Mouse (Mus musculus): ENCODE results near the gene Iqsec1.

Gene Iqsec1

GRCm38 (mm10) chr6:90988648-90989317, at the start of gene Iqsec1:
Iqsec1 (minus strand) TSS chr6:90988685.
- TF ChIP-seq CTCF (conservative IDR thresholded peaks at IDR 0.05; ENCODE audit: low read length) (no peak), POU5F1 (IDR thresholded peaks at IDR 0.05; ENCODE audit: borderline replicate concordance, low read length) (no peak), NANOG (IDR thresholded peaks at IDR 0.05; ENCODE audit: borderline replicate concordance, low read length) (no peak)
- H3K4me3 ChIP-seq (replicated peaks; ENCODE audit: low read length), result peak within 1 kb of the TSS; percentile 88
- peaks cover 17% of the 10 kb centered on the region for H3K4me1 ChIP-seq (replicated peaks; ENCODE audit: low read depth, low read length)
- peaks cover 22% of the 10 kb centered on the region for H3K9me3 ChIP-seq (ENCODE audit: low read length)
- no peaks in the 10 kb centered on the region for H3K36me3 ChIP-seq (ENCODE audit: insufficient read depth, low read length)
- H3K27me3 ChIP-seq (ENCODE audit: insufficient read depth, low read length), result peaks cover 39% of the 10 kb centered on the region

GRCm38 (mm10) chr6:91028256-91028655, 39.8 kb upstream of the Iqsec1 start:
- no peaks in the 10 kb centered on the region for H3K27me3 ChIP-seq (ENCODE audit: insufficient read depth, low read length)
- no peaks in the 10 kb centered on the region for H3K4me1 ChIP-seq (replicated peaks; ENCODE audit: low read depth, low read length)
- H3K4me3 ChIP-seq (replicated peaks; ENCODE audit: low read length), result no peak overlapping the region
- no peak for TF ChIP-seq POU5F1 (IDR thresholded peaks at IDR 0.05; ENCODE audit: borderline replicate concordance, low read length)
- TF ChIP-seq CTCF (conservative IDR thresholded peaks at IDR 0.05; ENCODE audit: low read length), result peak; percentile 39
- H3K36me3 ChIP-seq (ENCODE audit: insufficient read depth, low read length), result peaks cover 98% of the 10 kb centered on the region
- no peaks in the 10 kb centered on the region for H3K9me3 ChIP-seq (ENCODE audit: low read length)

GRCm38 (mm10) chr6:91020810-91021209, 32.3 kb upstream of the Iqsec1 start:
- H3K9me3 ChIP-seq (ENCODE audit: low read length), result no peaks in the 10 kb centered on the region
- no peaks in the 10 kb centered on the region for H3K4me1 ChIP-seq (replicated peaks; ENCODE audit: low read depth, low read length)
- TF ChIP-seq POU5F1 (IDR thresholded peaks at IDR 0.05; ENCODE audit: borderline replicate concordance, low read length) (no peak), CTCF (conservative IDR thresholded peaks at IDR 0.05; ENCODE audit: low read length) (no peak), NANOG (IDR thresholded peaks at IDR 0.05; ENCODE audit: borderline replicate concordance, low read length) (no peak)
- H3K27me3 ChIP-seq (ENCODE audit: insufficient read depth, low read length), result no peaks in the 10 kb centered on the region; the same call in 1 of the 2 replicates
- no peak overlapping the region for H3K4me3 ChIP-seq (replicated peaks; ENCODE audit: low read length)
- peaks cover 89% of the 10 kb centered on the region for H3K36me3 ChIP-seq (ENCODE audit: insufficient read depth, low read length)

- Histone ChIP-seq H3K36me3 (ENCODE audit: insufficient read depth, low read length) (peaks cover 91% of the 10 kb centered on the region), H3K4me1 (replicated peaks; ENCODE audit: low read depth, low read length) (peaks cover 19% of the 10 kb centered on the region), H3K4me3 (replicated peaks; ENCODE audit: low read length) (no peak overlapping the region), H3K27me3 (ENCODE audit: insufficient read depth, low read length) (no peaks in the 10 kb centered on the region; the same call in 1 of the 2 replicates), H3K9me3 (ENCODE audit: low read length) (no peaks in the 10 kb centered on the region)
- TF ChIP-seq CTCF (conservative IDR thresholded peaks at IDR 0.05; ENCODE audit: low read length) (no peak), NANOG (IDR thresholded peaks at IDR 0.05; ENCODE audit: borderline replicate concordance, low read length) (no peak), POU5F1 (IDR thresholded peaks at IDR 0.05; ENCODE audit: borderline replicate concordance, low read length) (no peak)
Observed at GRCm38 (mm10) chr6:91016600-91017230, 28.2 kb upstream of the Iqsec1 start.

GRCm38 (mm10) chr6:91014198-91014958, 25.9 kb upstream of the Iqsec1 start:
- Histone ChIP-seq H3K4me1 (replicated peaks; ENCODE audit: low read depth, low read length) (peaks cover 19% of the 10 kb centered on the region), H3K9me3 (ENCODE audit: low read length) (no peaks in the 10 kb centered on the region), H3K4me3 (replicated peaks; ENCODE audit: low read length) (peak overlapping the region; percentile 46), H3K36me3 (ENCODE audit: insufficient read depth, low read length) (peaks cover 71% of the 10 kb centered on the region), H3K27me3 (ENCODE audit: insufficient read depth, low read length) (no peaks in the 10 kb centered on the region; the same call in 1 of the 2 replicates)
- no peak for TF ChIP-seq POU5F1 (IDR thresholded peaks at IDR 0.05; ENCODE audit: borderline replicate concordance, low read length)
- no peak for TF ChIP-seq CTCF (conservative IDR thresholded peaks at IDR 0.05; ENCODE audit: low read length)
- TF ChIP-seq NANOG (IDR thresholded peaks at IDR 0.05; ENCODE audit: borderline replicate concordance, low read length), result no peak

GRCm38 (mm10) chr6:91012458-91012857, 24.0 kb upstream of the Iqsec1 start:
- Histone ChIP-seq H3K36me3 (ENCODE audit: insufficient read depth, low read length) (peaks cover 55% of the 10 kb centered on the region), H3K27me3 (ENCODE audit: insufficient read depth, low read length) (no peaks in the 10 kb centered on the region; the same call in 1 of the 2 replicates), H3K4me1 (replicated peaks; ENCODE audit: low read depth, low read length) (peaks cover 19% of the 10 kb centered on the region), H3K4me3 (replicated peaks; ENCODE audit: low read length) (no peak overlapping the region), H3K9me3 (ENCODE audit: low read length) (no peaks in the 10 kb centered on the region)
- TF ChIP-seq CTCF (conservative IDR thresholded peaks at IDR 0.05; ENCODE audit: low read length) (no peak), NANOG (IDR thresholded peaks at IDR 0.05; ENCODE audit: borderline replicate concordance, low read length) (no peak), POU5F1 (IDR thresholded peaks at IDR 0.05; ENCODE audit: borderline replicate concordance, low read length) (no peak)

- TF ChIP-seq POU5F1 (IDR thresholded peaks at IDR 0.05; ENCODE audit: borderline replicate concordance, low read length) (no peak), CTCF (conservative IDR thresholded peaks at IDR 0.05; ENCODE audit: low read length) (no peak), NANOG (IDR thresholded peaks at IDR 0.05; ENCODE audit: borderline replicate concordance, low read length) (no peak)
- no peaks in the 10 kb centered on the region; the same call in 1 of the 2 replicates for H3K27me3 ChIP-seq (ENCODE audit: insufficient read depth, low read length)
- no peaks in the 10 kb centered on the region for H3K9me3 ChIP-seq (ENCODE audit: low read length)
- peaks cover 46% of the 10 kb centered on the region for H3K36me3 ChIP-seq (ENCODE audit: insufficient read depth, low read length)
- H3K4me3 ChIP-seq (replicated peaks; ENCODE audit: low read length), result no peak overlapping the region
- peaks cover 19% of the 10 kb centered on the region for H3K4me1 ChIP-seq (replicated peaks; ENCODE audit: low read depth, low read length)
Observed at GRCm38 (mm10) chr6:91011568-91011967, 23.1 kb upstream of the Iqsec1 start.

GRCm38 (mm10) chr6:91008284-91008830, 19.9 kb upstream of the Iqsec1 start:
- Histone ChIP-seq H3K4me3 (replicated peaks; ENCODE audit: low read length) (no peak overlapping the region), H3K4me1 (replicated peaks; ENCODE audit: low read depth, low read length) (peaks cover 14% of the 10 kb centered on the region), H3K36me3 (ENCODE audit: insufficient read depth, low read length) (peaks cover 17% of the 10 kb centered on the region), H3K27me3 (ENCODE audit: insufficient read depth, low read length) (no peaks in the 10 kb centered on the region), H3K9me3 (ENCODE audit: low read length) (no peaks in the 10 kb centered on the region)
- no peak for TF ChIP-seq CTCF (conservative IDR thresholded peaks at IDR 0.05; ENCODE audit: low read length)
- TF ChIP-seq NANOG (IDR thresholded peaks at IDR 0.05; ENCODE audit: borderline replicate concordance, low read length), result no peak
- no peak for TF ChIP-seq POU5F1 (IDR thresholded peaks at IDR 0.05; ENCODE audit: borderline replicate concordance, low read length)
